Comparison of ENCODE assay signal across 15 mouse cellular contexts in the genomic region with DNA sequence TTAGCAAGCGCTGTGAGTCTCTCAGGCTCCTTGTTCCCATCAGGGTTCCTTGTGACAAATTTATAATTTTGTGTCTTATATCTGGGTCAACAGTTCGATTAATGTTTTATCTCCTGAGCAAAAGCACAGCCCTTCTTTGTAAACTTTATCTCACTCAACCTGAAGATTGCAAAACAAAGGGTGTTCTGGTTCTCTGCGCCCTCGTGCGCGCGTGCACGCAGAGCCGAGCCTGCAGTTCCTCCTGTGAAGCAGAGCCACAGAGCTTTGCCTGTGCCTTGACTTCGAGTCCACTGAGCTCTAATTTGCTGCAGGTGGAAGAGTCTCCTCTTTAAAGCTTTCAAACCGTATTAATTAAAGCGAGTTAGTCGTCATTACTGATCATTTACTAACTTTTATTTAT.
"Had no signal": no experiment of that assay in that cellular context is flagged by ENCODE, and none has a peak within 500 bp of the region (broad histone marks: within the 10 kb centered on the region; RNA-seq: fewer than 3 reads in every experiment).

No protein-coding gene starts in this region.

- H3K9me3 ChIP-seq: midbrain, embryonic 13.5 days; midbrain, embryonic 15.5 days; neural tube, embryonic 12.5 days; stomach, embryonic 15.5 days had no signal

- H3K27ac ChIP-seq: liver, embryonic 14.5 days; midbrain, embryonic 13.5 days; midbrain, embryonic 15.5 days; neural tube, embryonic 12.5 days; stomach, embryonic 15.5 days; stomach, postnatal 0 days had no signal

- H3K27me3 ChIP-seq: midbrain, embryonic 13.5 days; midbrain, embryonic 15.5 days; neural tube, embryonic 12.5 days had no signal

- ATAC-seq: midbrain, embryonic 13.5 days; midbrain, embryonic 15.5 days had no signal

- H3K36me3 ChIP-seq: midbrain, embryonic 13.5 days; midbrain, embryonic 15.5 days; neural tube, embryonic 12.5 days; stomach, embryonic 15.5 days had no signal

- H3K4me3 ChIP-seq: midbrain, embryonic 13.5 days; midbrain, embryonic 15.5 days; neural tube, embryonic 12.5 days; stomach, embryonic 15.5 days had no signal

- DNase-seq: lung, adult 18-20 months; lung, embryonic 14.5 days; lung, postnatal 10 days; lung, postnatal 4 days; right cerebral cortex, postnatal 14 days; thymus, adult 18-20 months; thymus, postnatal 14 days; thymus, postnatal 36 days had no signal

- H3K4me2 ChIP-seq: lung, embryonic 14.5 days; midbrain, embryonic 11.5 days; midbrain, embryonic 13.5 days; midbrain, embryonic 15.5 days; neural tube, embryonic 12.5 days; stomach, embryonic 15.5 days had no signal

- H3K9ac ChIP-seq: liver, embryonic 14.5 days; lung, embryonic 14.5 days; midbrain, embryonic 13.5 days; midbrain, embryonic 15.5 days; neural tube, embryonic 12.5 days; stomach, embryonic 15.5 days had no signal
